Mouse (Mus musculus) E14TG2a.4 (cell line): Measurements from ENCODE around the gene Klhl32.

Source experiments
- CTCF ChIP-seq: conservative IDR thresholded peaks from 2 replicates; pipeline ENCODE4 v1.5.1; 2014; ENCODE audit warnings: low read length
- NANOG ChIP-seq: IDR thresholded peaks from 2 replicates; pipeline ENCODE4 v1.6.1; 2014; ENCODE audit warnings: borderline replicate concordance, low read length, mixed read lengths
- POU5F1 ChIP-seq: IDR thresholded peaks from 2 replicates; pipeline ENCODE4 v1.6.1; 2014; ENCODE audit warnings: low read length, borderline replicate concordance

- TF ChIP-seq CTCF (no peak), POU5F1 (no peak), NANOG (no peak)
Observed at GRCm38 (mm10) chr4:24899146-24899545, 48.2 kb upstream of the Klhl32 start.
